Mouse (Mus musculus): ENCODE measurements around the gene Pla2g12a. TPM values are rescaled to one million over a fixed set of nuclear protein-coding genes. Genes with fewer than 3 reads are reported as not detected.

Gene Pla2g12a
- 36.7 and 37.1 TPM in 2 replicates for polyA plus RNA-seq (2012; rRNA removed)

GRCm38 (mm10) chr3:129878405-129879021, at the start of gene Pla2g12a:
Gene Pla2g12a, plus strand, starts transcription at chr3:129878606.

GRCm38 (mm10) chr3:129831035-129831568, 47.3 kb upstream of the Pla2g12a start, which contains the start of gene Gar1:
Gene Gar1, minus strand, starts transcription at chr3:129831396.

GRCm38 (mm10) chr3:129835388-129835934, 42.9 kb upstream of the Pla2g12a start, which contains the start of gene Cfi:
Gene Cfi, plus strand, starts transcription at chr3:129835884.

GRCm38 (mm10) chr3:129901271-129901809, 22.9 kb downstream of the Pla2g12a start, which contains the start of gene Casp6:
Gene Casp6, plus strand, starts transcription at chr3:129901425.

Other genes starting within 250 kb of the Pla2g12a start
- 4.6 and 5.3 TPM in 2 replicates for gene Egf, start 123.3 kb upstream of the Pla2g12a start, polyA plus RNA-seq (2012; rRNA removed)
- gene Lrit3, start 74.6 kb upstream of the Pla2g12a start, polyA plus RNA-seq (2012; rRNA removed): 0.05 and 0.11 TPM in 2 replicates
- gene Rrh, start 56.0 kb upstream of the Pla2g12a start, polyA plus RNA-seq (2012; rRNA removed): 0.43 and 0.64 TPM in 2 replicates
- 61.4 and 73.9 TPM in 2 replicates for gene Gar1, start 47.2 kb upstream of the Pla2g12a start, polyA plus RNA-seq (2012; rRNA removed)
- gene Cfi, start 42.7 kb upstream of the Pla2g12a start, polyA plus RNA-seq (2012; rRNA removed): 0.14 and 0.20 TPM in 2 replicates
- gene Casp6, start 22.8 kb downstream of the Pla2g12a start, polyA plus RNA-seq (2012; rRNA removed): 21.7 and 24.4 TPM in 2 replicates
- 4.6 and 4.9 TPM in 2 replicates for gene Mcub, start 91.6 kb downstream of the Pla2g12a start, polyA plus RNA-seq (2012; rRNA removed)
- gene Sec24b, start 182.9 kb downstream of the Pla2g12a start, polyA plus RNA-seq (2012; rRNA removed): 69.4 and 70.8 TPM in 2 replicates